Mouse (Mus musculus): ENCODE data around the gene Cald1. TPM values are rescaled to one million over a fixed set of nuclear protein-coding genes. Genes with fewer than 3 reads are reported as not detected.
A peak's percentile ranks its signal among the peaks of the same experiment; 100 is the strongest.

The Cald1 gene
- polyA plus RNA-seq, 1 experiment from 2014 or later: 173 TPM

DNA sequence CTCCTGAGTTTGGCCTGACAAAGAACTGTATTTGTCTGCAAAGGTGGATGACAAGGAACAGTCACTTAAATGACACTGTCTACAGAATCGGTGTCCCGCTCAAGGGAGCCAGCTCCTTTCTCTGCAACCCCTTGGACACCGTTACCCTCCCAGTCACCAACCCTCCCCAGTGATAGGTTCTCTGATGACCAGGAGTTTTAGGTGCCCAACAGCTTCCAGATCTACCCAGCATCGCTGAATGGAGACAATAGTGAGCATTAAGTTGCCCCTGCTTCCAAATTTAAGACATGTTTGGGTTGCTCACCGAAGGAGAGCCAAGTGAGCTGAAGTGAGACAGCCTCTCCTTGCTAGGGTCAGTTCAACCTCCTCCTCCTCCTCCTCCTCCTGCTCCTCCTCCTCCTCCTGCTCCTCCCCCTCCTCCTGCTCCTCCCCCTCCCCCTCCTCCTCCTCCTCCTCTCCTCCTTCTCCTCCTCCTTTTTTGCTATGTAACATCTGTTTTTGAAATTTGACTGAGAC, 70.5 kb downstream of the Cald1 start:
- no peak overlapping the region for H3K4me2 ChIP-seq
- no peak overlapping the region for H3K9ac ChIP-seq
- no peak overlapping the region for H3K27ac ChIP-seq (replicated peaks)
- H3K27me3 ChIP-seq (replicated peaks): no peaks in the 10 kb centered on the region
- H3K4me1 ChIP-seq: 0 out of 2 replicates have a peak, but pooled peaks cover 5% of the 10 kb centered on the region
- ATAC-seq (ENCODE audit: extremely low read depth, insufficient number of reproducible peaks, low FRiP score, low TSS enrichment): no peak
- H3K4me3 ChIP-seq: no peak overlapping the region
- H3K9me3 ChIP-seq: no peaks in the 10 kb centered on the region
- peaks cover 21% of the 10 kb centered on the region for H3K36me3 ChIP-seq
- WGBS: 84% methylated on average over 5 of the region's 5 CpGs

DNA sequence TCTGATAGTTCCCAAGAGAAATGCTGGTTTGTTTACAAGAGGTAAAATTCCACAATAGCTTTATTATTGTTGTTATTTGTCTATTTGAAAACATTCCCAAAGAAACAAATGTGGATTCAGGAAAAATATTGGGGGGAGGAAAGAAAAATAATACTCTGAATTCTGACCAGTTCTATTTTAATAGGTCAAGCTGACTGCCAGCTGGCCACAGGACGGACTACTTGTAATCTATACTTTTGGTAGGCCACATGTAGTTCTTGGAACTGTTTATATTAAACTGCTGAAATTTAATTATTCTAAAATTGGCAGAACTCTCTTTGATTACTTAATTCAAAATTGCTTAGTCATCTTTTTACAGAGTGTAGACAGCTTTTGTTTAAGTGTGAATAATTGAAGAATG, 73.1 kb downstream of the Cald1 start:
- peaks cover 9% of the 10 kb centered on the region for H3K4me1 ChIP-seq
- ATAC-seq (ENCODE audit: extremely low read depth, insufficient number of reproducible peaks, low FRiP score, low TSS enrichment): no peak
- no peak overlapping the region for H3K4me2 ChIP-seq
- WGBS: 84% methylated on average over 1 of the region's 1 CpGs
- H3K36me3 ChIP-seq: peaks cover 13% of the 10 kb centered on the region
- no peak overlapping the region for H3K9ac ChIP-seq
- no peak overlapping the region for H3K4me3 ChIP-seq
- H3K27me3 ChIP-seq (replicated peaks): no peaks in the 10 kb centered on the region
- no peaks in the 10 kb centered on the region for H3K9me3 ChIP-seq
- no peak overlapping the region for H3K27ac ChIP-seq (replicated peaks)

DNA sequence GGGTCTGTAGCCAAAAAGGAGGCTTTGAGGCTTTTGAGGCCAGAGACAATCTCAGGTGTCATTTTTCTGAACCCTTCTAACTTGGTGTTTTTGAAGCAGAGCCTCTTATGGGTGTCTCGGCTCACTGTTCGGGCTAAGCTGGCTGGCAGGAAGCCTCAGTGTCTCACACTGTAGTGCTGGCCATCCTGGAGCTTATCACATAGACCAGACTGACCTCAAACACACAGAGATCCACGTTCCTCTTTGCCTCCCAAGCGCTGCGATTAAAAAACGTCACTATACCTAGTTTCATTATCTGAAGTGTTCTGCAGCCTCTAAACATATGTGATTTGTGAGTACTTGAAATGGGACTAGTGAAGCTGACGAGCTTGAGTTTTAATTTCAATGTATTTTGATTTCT, 76.1 kb downstream of the Cald1 start:
- no peak for ATAC-seq (ENCODE audit: extremely low read depth, insufficient number of reproducible peaks, low FRiP score, low TSS enrichment)
- H3K4me2 ChIP-seq: peak overlapping the region; percentile 4

GRCm38 (mm10) chr6:34674897-34675296, 76.6 kb downstream of the Cald1 start:
- 0 out of 2 replicates have a peak, but pooled peaks cover 4% of the 10 kb centered on the region for H3K36me3 ChIP-seq
- H3K4me1 ChIP-seq: peaks cover 9% of the 10 kb centered on the region
- no peak overlapping the region for H3K4me3 ChIP-seq
- WGBS: 62% methylated on average over 10 of the region's 10 CpGs
- H3K9ac ChIP-seq: no peak overlapping the region
- ATAC-seq (ENCODE audit: extremely low read depth, insufficient number of reproducible peaks, low FRiP score, low TSS enrichment): no peak
- no peak overlapping the region for H3K27ac ChIP-seq (replicated peaks)
- H3K4me2 ChIP-seq: peak overlapping the region; percentile 4
- no peaks in the 10 kb centered on the region for H3K9me3 ChIP-seq
- no peaks in the 10 kb centered on the region for H3K27me3 ChIP-seq (replicated peaks)

More for the DNA sequence above, 76.1 kb downstream of the Cald1 start:
- 56% methylated on average over 7 of the region's 7 CpGs for WGBS
- Histone ChIP-seq H3K4me1 (peaks cover 9% of the 10 kb centered on the region), H3K9me3 (no peaks in the 10 kb centered on the region), H3K36me3 (0 out of 2 replicates have a peak, but pooled peaks cover 6% of the 10 kb centered on the region), H3K4me3 (no peak overlapping the region), H3K27me3 (replicated peaks) (no peaks in the 10 kb centered on the region), H3K9ac (no peak overlapping the region), H3K27ac (replicated peaks) (no peak overlapping the region)

DNA sequence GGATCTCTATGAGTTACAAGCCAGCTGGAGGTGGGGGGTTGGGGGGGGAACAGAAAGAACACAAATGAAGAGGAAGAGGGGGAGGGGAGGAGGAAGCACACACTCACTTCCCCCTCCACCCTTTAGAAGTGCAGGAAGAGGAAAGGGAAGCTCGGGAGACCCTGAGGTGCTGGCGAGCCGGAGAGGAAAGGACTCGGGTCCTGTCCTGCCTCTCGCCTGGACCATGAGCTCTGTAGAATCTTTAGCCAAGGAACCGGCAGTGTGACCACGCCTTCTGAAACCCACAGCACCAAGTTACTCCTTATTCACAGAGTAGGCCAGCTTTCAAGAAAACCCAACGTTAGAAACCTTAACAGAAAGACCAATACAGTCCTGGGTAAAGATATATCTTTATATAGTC, 83.8 kb downstream of the Cald1 start:
- H3K27me3 ChIP-seq (replicated peaks): no peaks in the 10 kb centered on the region
- no peak overlapping the region for H3K4me2 ChIP-seq
- peaks cover 7% of the 10 kb centered on the region for H3K36me3 ChIP-seq
- H3K9ac ChIP-seq: no peak overlapping the region
- peak overlapping the region; percentile 6; the same call in 1 of the 2 replicates for H3K27ac ChIP-seq (replicated peaks)
- no peak overlapping the region for H3K4me3 ChIP-seq
- WGBS: 57% methylated on average over 8 of the region's 8 CpGs
- no peak for ATAC-seq (ENCODE audit: extremely low read depth, insufficient number of reproducible peaks, low FRiP score, low TSS enrichment)
- H3K9me3 ChIP-seq: no peaks in the 10 kb centered on the region
- H3K4me1 ChIP-seq: peaks cover 40% of the 10 kb centered on the region

GRCm38 (mm10) chr6:34684886-34685285, 86.6 kb downstream of the Cald1 start:
- peak overlapping the region; percentile 16 for H3K4me3 ChIP-seq

DNA sequence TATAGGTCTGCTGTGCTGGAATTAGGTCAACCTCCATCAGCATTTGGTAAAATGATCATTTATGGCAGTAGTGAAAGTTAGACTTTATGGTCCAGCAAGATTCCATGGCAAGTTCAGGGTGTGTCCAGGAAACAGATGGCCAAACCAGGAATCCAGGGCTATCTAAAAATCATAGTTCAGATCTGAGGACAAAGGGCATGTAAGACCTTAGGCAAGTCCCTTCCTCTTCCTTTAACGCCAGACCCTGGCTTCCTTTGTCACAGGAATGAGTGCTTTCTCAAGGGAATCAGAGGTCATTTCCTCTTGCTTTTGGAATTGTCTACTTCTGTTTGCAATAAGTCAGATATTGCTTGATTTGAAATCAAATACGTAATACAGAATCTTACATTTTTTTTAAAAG, 90.7 kb downstream of the Cald1 start:
- no peaks in the 10 kb centered on the region for H3K27me3 ChIP-seq (replicated peaks)
- no peaks in the 10 kb centered on the region for H3K9me3 ChIP-seq
- H3K27ac ChIP-seq (replicated peaks): no peak overlapping the region
- peaks cover 40% of the 10 kb centered on the region for H3K4me1 ChIP-seq
- no peak overlapping the region for H3K9ac ChIP-seq
- no peak overlapping the region for H3K4me2 ChIP-seq
- WGBS: 68% methylated on average over 2 of the region's 2 CpGs
- no peak overlapping the region for H3K4me3 ChIP-seq
- no peak for ATAC-seq (ENCODE audit: extremely low read depth, insufficient number of reproducible peaks, low FRiP score, low TSS enrichment)
- peaks cover 38% of the 10 kb centered on the region for H3K36me3 ChIP-seq

More at GRCm38 (mm10) chr6:34684886-34685285, 86.6 kb downstream of the Cald1 start:
- Histone ChIP-seq H3K36me3 (peaks cover 25% of the 10 kb centered on the region), H3K9ac (peak overlapping the region; percentile 62), H3K9me3 (no peaks in the 10 kb centered on the region), H3K4me2 (peak overlapping the region; percentile 44), H3K27me3 (replicated peaks) (no peaks in the 10 kb centered on the region), H3K27ac (replicated peaks) (peak overlapping the region; percentile 87), H3K4me1 (peaks cover 49% of the 10 kb centered on the region)
- ATAC-seq (ENCODE audit: extremely low read depth, insufficient number of reproducible peaks, low FRiP score, low TSS enrichment): no peak
- WGBS: 21% methylated on average over 8 of the region's 8 CpGs

- 61% methylated on average over 7 of the region's 7 CpGs for WGBS
- ATAC-seq (ENCODE audit: extremely low read depth, insufficient number of reproducible peaks, low FRiP score, low TSS enrichment): no peak
- Histone ChIP-seq H3K4me1 (peaks cover 33% of the 10 kb centered on the region), H3K36me3 (peaks cover 37% of the 10 kb centered on the region), H3K4me3 (no peak overlapping the region), H3K27me3 (replicated peaks) (no peaks in the 10 kb centered on the region), H3K9ac (no peak overlapping the region), H3K9me3 (no peaks in the 10 kb centered on the region), H3K4me2 (no peak overlapping the region), H3K27ac (replicated peaks) (0 out of 2 replicates have a peak overlapping the region, but pooled peaks have one; percentile 17)
Measured at GRCm38 (mm10) chr6:34691416-34691815, 93.1 kb downstream of the Cald1 start.

DNA sequence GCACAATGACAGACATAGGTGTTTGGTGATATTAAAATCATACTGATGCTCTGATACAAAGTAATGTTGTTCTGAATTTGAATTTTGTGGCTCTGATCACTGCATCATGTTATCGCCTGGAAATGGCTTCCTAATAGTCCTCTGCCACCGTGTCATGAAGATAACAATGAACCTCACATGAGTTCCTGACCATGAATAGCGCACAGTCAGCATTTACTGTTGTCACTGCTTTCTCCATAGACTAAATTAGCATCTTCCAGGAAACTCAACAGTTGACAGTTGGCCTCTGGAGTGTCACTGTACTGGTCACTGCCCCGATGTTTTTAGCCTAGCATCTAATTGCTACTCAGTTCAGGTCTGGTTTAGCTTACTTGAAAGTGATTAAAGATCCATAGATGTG, 95.8 kb downstream of the Cald1 start:
- Histone ChIP-seq H3K27me3 (replicated peaks) (no peaks in the 10 kb centered on the region), H3K4me1 (peaks cover 25% of the 10 kb centered on the region)
- ATAC-seq (ENCODE audit: extremely low read depth, insufficient number of reproducible peaks, low FRiP score, low TSS enrichment): no peak

GRCm38 (mm10) chr6:34703421-34704120, 105.3 kb downstream of the Cald1 start:
- 89% methylated on average over 1 of the region's 1 CpGs for WGBS
- Histone ChIP-seq H3K4me2 (no peak overlapping the region), H3K9me3 (peaks cover 23% of the 10 kb centered on the region), H3K27me3 (replicated peaks) (no peaks in the 10 kb centered on the region), H3K4me1 (peaks cover 40% of the 10 kb centered on the region), H3K4me3 (no peak overlapping the region), H3K36me3 (peaks cover 46% of the 10 kb centered on the region), H3K9ac (no peak overlapping the region), H3K27ac (replicated peaks) (no peak overlapping the region)
- ATAC-seq (ENCODE audit: extremely low read depth, insufficient number of reproducible peaks, low FRiP score, low TSS enrichment): no peak

More for the DNA sequence above, 95.8 kb downstream of the Cald1 start:
- peaks cover 14% of the 10 kb centered on the region for H3K36me3 ChIP-seq
- H3K9ac ChIP-seq: no peak overlapping the region
- 73% methylated on average over 4 of the region's 4 CpGs for WGBS
- H3K4me2 ChIP-seq: no peak overlapping the region
- H3K27ac ChIP-seq (replicated peaks): no peak overlapping the region
- no peak overlapping the region for H3K4me3 ChIP-seq
- no peaks in the 10 kb centered on the region for H3K9me3 ChIP-seq

- peaks cover 65% of the 10 kb centered on the region for H3K4me1 ChIP-seq
- H3K9ac ChIP-seq: peak overlapping the region; percentile 45
- H3K4me2 ChIP-seq: no peak overlapping the region
- H3K9me3 ChIP-seq: peaks cover 23% of the 10 kb centered on the region
- H3K36me3 ChIP-seq: peaks cover 36% of the 10 kb centered on the region
- H3K27me3 ChIP-seq (replicated peaks): no peaks in the 10 kb centered on the region
- no peak for ATAC-seq (ENCODE audit: extremely low read depth, insufficient number of reproducible peaks, low FRiP score, low TSS enrichment)
- peak overlapping the region; percentile 82 for H3K27ac ChIP-seq (replicated peaks)
- 10% methylated on average over 2 of the region's 2 CpGs for WGBS
- H3K4me3 ChIP-seq: no peak overlapping the region
Measured at GRCm38 (mm10) chr6:34707521-34707920, 109.2 kb downstream of the Cald1 start.

All from heart, embryonic 13.5 days (tissue).